Mouse (Mus musculus): ENCODE measurements around the gene Col9a2.

GRCm38 (mm10) chr4:121042472-121042871 is 3.3 kb downstream of the Col9a2 start:
- TF ChIP-seq CTCF (IDR thresholded peaks at IDR 0.05; ENCODE audit: low read depth) (no peak), EP300 (optimal IDR thresholded peaks at IDR 0.05) (no peak)
